Mouse (Mus musculus) ES-Bruce4 (cell line): Measurements from ENCODE around the gene Yars. TPM values are rescaled to one million over a fixed set of nuclear protein-coding genes. Genes with fewer than 3 reads are reported as not detected.

Experiments used
- H3K27ac ChIP-seq: 2 replicates; pipeline ENCODE4 v1.5.1; 2012; ENCODE audit warnings: low read length, inconsistent platforms; ENCODE audit not compliant: insufficient read depth
- H3K27me3 ChIP-seq: 2 replicates; pipeline ENCODE4 v1.6.1; 2012; ENCODE audit warnings: mild to moderate bottlenecking, low read length, inconsistent platforms; ENCODE audit not compliant: control insufficient read depth, poor library complexity, insufficient read depth, severe bottlenecking
- H3K36me3 ChIP-seq: 2 replicates; pipeline ENCODE4 v1.6.1; 2012; ENCODE audit warnings: inconsistent platforms, mild to moderate bottlenecking, low read length, moderate library complexity; ENCODE audit not compliant: control insufficient read depth, poor library complexity, insufficient read depth, severe bottlenecking
- H3K4me1 ChIP-seq: one replicate; pipeline ENCODE4 v1.8.1; 2011; ENCODE audit warnings: low read length; ENCODE audit not compliant: control insufficient read depth, insufficient read depth
- H3K4me3 ChIP-seq: 2 replicates; pipeline ENCODE4 v1.5.1; 2011; ENCODE audit warnings: low read depth, mild to moderate bottlenecking, low read length
- H3K9ac ChIP-seq: 2 replicates; pipeline ENCODE4 v1.6.1; 2012; ENCODE audit warnings: low read depth, mild to moderate bottlenecking, inconsistent platforms; ENCODE audit not compliant: poor library complexity, severe bottlenecking
- H3K9me3 ChIP-seq: replicated peaks from 2 replicates; pipeline ENCODE4 v1.6.1; 2012; ENCODE audit warnings: mild to moderate bottlenecking, low read length, inconsistent platforms; ENCODE audit not compliant: control insufficient read depth, poor library complexity, insufficient read depth, severe bottlenecking
- CTCF ChIP-seq: IDR thresholded peaks from one replicate; pipeline ENCODE4 v1.8.1; 2011; ENCODE audit warnings: low read depth, low read length
- EP300 ChIP-seq: IDR thresholded peaks from 2 replicates; pipeline ENCODE4 v1.6.1; 2011; ENCODE audit warnings: low read depth, low read length; ENCODE audit not compliant: insufficient read depth
- POLR2A ChIP-seq: IDR thresholded peaks from one replicate; pipeline ENCODE4 v1.8.1; 2011; ENCODE audit warnings: low read length; ENCODE audit not compliant: insufficient read depth
- polyA plus RNA-seq: library from polyadenylated mRNA; stranded (reverse); fragments of >200 nt; gene quantifications from 2 replicates; pipeline ENCODE4 v1.2.4, GENCODE M21; 2011; ENCODE audit warnings: low read depth; ENCODE audit not compliant: missing spikeins, insufficient read depth, insufficient read length

The Yars gene
- polyA plus RNA-seq, 1 experiment, result 99.8 TPM

GRCm38 (mm10) chr4:129266191-129266590 is 76.6 kb downstream of the Yars start:
- Histone ChIP-seq H3K9ac (0 out of 2 replicates have a peak overlapping the region, but pooled peaks have one; percentile 12), H3K4me3 (no peak overlapping the region), H3K36me3 (no peaks in the 10 kb centered on the region), H3K9me3 (no peaks in the 10 kb centered on the region), H3K27ac (peak overlapping the region; percentile 77), H3K4me1 (peaks cover 10% of the 10 kb centered on the region), H3K27me3 (no peaks in the 10 kb centered on the region)
- no peak for TF ChIP-seq POLR2A
- no peak for TF ChIP-seq CTCF
- TF ChIP-seq EP300, result peak; percentile 19; the same call in 1 of the 2 replicates

GRCm38 (mm10) chr4:129266821-129267220 is 77.3 kb downstream of the Yars start:
- H3K4me3 ChIP-seq, result no peak overlapping the region
- H3K27ac ChIP-seq, result peak overlapping the region; percentile 67
- no peaks in the 10 kb centered on the region for H3K27me3 ChIP-seq
- TF ChIP-seq EP300, result no peak
- TF ChIP-seq POLR2A, result no peak
- TF ChIP-seq CTCF, result no peak
- peaks cover 10% of the 10 kb centered on the region for H3K4me1 ChIP-seq
- no peak overlapping the region for H3K9ac ChIP-seq
- H3K36me3 ChIP-seq, result no peaks in the 10 kb centered on the region
- H3K9me3 ChIP-seq, result no peaks in the 10 kb centered on the region

- Histone ChIP-seq H3K4me1 (peaks cover 10% of the 10 kb centered on the region), H3K36me3 (no peaks in the 10 kb centered on the region), H3K27ac (no peak overlapping the region), H3K4me3 (no peak overlapping the region), H3K9ac (no peak overlapping the region), H3K9me3 (no peaks in the 10 kb centered on the region), H3K27me3 (no peaks in the 10 kb centered on the region)
- no peak for TF ChIP-seq POLR2A
- TF ChIP-seq EP300, result no peak
- TF ChIP-seq CTCF, result no peak
These were observed 79.1 kb downstream of the Yars start for GRCm38 (mm10) chr4:129268698-129269097.

Other genes starting within 250 kb of the Yars start
- 31.9 and 32.9 TPM in 2 replicates for gene Azin2, start 227.3 kb upstream of the Yars start, polyA plus RNA-seq
- gene Ak2, start 197.8 kb upstream of the Yars start, polyA plus RNA-seq, result 204 and 208 TPM in 2 replicates
- 38.8 and 43.4 TPM in 2 replicates for gene Rnf19b, start 131.5 kb upstream of the Yars start, polyA plus RNA-seq
- 6.9 and 8.9 TPM in 2 replicates for gene Tmem54, start 84.2 kb upstream of the Yars start, polyA plus RNA-seq
- gene Hpca, start 67.7 kb upstream of the Yars start, polyA plus RNA-seq, result 0.88 and 1.5 TPM in 2 replicates
- 2.7 and 3.3 TPM in 2 replicates for gene Fndc5, start 52.8 kb upstream of the Yars start, polyA plus RNA-seq
- gene S100pbp, start within 50 bp of the Yars start, polyA plus RNA-seq, result 80.0 and 83.5 TPM in 2 replicates
- 50.2 and 55.1 TPM in 2 replicates for gene C77080, start 71.6 kb downstream of the Yars start, polyA plus RNA-seq
- gene Sync, start 97.9 kb downstream of the Yars start, polyA plus RNA-seq, result 0.87 and 0.90 TPM in 2 replicates
- gene Rbbp4, start 145.6 kb downstream of the Yars start, polyA plus RNA-seq, result 375 and 419 TPM in 2 replicates
- gene Zbtb8os, start 145.9 kb downstream of the Yars start, polyA plus RNA-seq, result 138 and 146 TPM in 2 replicates
- 20.7 and 21.1 TPM in 2 replicates for gene Zbtb8a, start 188.4 kb downstream of the Yars start, polyA plus RNA-seq